Mouse (Mus musculus) lung, postnatal 4 days (tissue): ENCODE results near the gene Hfe.
A peak's percentile ranks its signal among the peaks of the same experiment; 100 is the strongest.

Source experiments
- DNase-seq, 2 experiments: peaks; one replicate each; pipeline ENCODE4 v3.0.0; 2021

The Hfe gene

DNA sequence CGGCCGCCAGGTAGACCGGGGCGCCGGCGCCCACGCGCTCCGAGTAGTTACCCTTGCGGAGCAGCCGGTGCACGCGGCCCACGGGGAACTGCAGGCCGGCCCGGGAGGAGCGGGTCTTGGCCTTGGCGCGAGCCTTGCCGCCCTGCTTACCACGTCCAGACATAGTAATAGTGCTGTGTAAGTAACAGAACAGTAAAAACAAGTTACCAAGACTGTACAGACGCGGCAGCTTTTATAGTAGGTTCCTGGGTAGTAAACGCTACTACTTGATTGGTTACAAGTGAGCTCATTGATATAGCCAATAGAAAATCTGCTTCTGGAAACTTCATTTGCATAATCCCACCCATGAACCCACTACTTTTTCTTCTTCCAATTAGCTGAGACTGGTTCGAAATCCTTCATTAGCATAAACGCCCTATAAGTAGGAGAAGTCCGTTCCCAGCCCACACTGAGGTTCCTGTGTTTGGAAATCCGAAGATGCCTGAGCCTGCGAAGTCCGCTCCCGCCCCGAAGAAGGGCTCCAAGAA lies 26.8 kb downstream of the Hfe start, which contains the start of the genes Hist1h2ac and Hist1h2bc:
Hist1h2ac (minus strand) TSS at position 194 of the 527 bp plus-strand sequence.
Hist1h2bc (plus strand) TSS at position 445 of the 527 bp plus-strand sequence.
- peak; percentile 84 to 85 for DNase-seq

DNA sequence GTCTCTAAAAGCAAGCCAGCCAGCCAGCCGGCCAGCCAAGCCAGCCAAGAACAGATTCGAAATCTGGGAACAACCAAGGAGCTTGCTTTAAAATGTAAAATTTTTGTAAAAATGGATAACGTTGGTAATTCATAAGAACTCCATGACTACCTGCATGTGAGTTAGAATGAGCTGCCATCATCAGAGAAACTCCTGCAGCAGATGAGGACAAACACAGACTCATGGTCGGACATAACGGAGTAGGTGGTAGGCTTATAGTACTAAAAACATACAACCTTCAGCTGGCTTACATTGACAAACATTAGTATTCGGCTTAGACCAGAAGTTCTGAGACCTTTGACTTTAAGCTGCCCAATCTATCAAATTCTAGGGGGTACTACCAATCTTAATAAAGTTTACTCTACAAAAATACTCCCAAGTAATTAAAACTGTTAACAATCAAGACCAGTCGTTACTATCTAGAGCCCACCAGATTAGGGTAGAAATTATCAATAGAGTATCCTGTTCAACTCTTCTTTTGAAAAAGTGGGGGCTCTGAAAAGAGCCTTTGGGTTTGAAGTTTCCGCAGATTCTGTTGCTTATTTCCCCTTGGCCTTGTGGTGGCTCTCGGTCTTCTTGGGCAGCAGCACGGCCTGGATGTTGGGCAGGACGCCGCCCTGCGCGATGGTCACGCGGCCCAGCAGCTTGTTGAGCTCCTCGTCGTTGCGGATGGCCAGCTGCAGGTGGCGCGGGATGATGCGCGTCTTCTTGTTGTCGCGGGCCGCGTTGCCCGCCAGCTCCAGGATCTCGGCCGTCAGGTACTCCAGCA lies 27.5 kb downstream of the Hfe start:
- peak in 1 of 2 experiments; percentile 13 for DNase-seq

DNA sequence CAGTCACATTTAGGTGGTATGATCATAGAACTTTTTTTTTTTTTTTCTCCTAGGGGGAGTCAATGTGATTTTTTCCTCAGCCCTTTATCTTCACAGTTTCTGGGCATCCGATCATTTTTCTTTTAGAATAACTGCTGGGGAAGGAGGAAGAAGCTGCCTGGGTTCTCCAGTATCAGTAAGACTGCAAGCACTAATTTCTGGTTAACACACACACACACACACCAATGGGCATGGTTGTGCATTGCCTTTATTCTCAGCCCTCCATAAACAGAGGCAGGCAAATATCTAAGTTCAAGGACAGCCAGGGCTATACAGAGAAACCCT lies 28.1 kb downstream of the Hfe start:
- DNase-seq: no peak

DNA sequence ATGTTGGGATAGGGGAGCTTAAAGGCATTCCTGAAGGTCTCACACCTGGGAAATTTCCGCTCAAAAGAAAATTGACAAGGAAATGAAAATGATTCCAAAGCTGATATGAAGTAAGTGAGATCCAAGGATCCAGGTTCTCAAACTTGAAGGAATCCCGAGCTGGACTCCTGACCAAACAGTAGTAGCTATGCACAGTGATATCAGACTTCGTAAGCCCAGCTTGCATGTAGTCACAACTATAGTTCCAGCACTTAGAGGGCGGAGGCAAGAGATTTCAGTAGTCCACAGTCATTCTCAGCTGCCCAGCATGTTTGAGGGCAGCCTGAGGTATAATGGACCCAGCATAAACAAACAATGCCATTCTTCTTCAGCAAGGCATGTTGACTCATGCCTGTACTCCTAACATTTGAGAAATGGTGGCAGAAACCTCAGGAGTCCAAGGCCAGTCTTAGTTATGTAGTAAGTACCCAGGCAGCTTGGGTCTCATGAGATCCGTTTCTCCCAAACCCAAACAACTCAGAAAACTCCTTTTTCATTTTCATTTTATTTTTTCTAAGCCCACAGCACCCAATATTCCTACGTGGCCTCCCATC lies 28.6 kb downstream of the Hfe start:
- DNase-seq: peak in 1 of 2 experiments; percentile 2

DNA sequence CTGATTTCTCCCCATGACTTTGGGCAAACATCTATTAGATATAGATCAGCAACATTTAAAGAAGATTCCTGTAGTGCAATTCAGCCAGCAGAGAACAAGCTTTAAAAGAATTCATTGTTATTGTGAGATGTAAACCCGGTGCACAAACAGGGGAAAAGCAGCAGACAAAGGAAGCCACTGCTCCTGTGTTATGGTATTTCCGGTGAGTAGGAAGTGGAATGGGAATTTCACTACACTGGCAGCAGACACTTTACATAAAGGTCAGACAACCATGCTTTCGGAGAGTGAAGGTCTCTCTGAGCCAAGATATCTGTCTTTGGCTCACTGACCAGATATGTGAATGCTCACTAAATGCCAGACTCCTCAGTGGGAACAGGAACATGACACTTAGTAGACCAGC lies 48.1 kb downstream of the Hfe start:
- DNase-seq: no peak

DNA sequence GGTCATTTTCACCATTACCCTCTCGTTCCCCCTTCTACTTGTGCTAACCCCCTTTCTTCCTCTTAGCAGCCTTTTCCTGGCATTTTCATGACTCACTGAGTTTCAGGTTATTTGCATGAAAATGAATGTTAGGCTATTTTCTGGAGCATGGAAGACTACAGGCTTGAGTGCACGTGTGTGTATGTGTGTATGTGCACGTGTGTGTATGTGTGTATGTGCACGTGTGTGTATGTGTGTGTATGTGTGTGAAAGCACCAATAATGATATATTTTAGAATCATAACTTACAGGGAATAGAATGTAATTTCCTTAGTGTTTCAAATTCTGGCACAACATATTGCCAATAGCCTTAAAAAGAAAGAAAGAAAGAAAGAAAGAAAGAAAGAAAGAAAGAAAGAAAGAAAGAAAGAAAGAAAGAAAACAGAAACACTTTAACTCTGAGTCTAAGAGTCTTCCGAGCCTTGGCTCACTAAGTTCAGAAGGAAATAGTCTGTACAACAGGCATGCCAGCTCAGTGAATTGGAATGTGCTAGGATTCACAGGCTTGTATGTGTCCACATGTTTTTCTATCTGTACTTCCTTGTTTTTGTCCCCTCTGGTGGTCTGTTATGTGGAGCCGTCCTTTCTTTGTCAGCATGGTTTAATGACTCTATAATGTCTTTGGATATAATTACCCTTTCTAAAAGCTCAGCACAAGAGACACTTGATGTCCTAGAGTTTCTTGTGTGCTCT lies 50.9 kb downstream of the Hfe start:
- no peak for DNase-seq
